Mouse (Mus musculus): ENCODE measurements around the gene Zfp36l2. TPM values are rescaled to one million over a fixed set of nuclear protein-coding genes. Genes with fewer than 3 reads are reported as not detected.
"Not testable (repeated sequence)": the region's sequence is repeated elsewhere in the genome, so short reads cannot be mapped to it uniquely, and the experiment has no call there.

Gene Zfp36l2
- polyA plus RNA-seq (2014; fragmentation: Nextera tagmentation; extraction: Ambion mirVana) = 8.0 and 9.6 TPM in 2 replicates

DNA sequence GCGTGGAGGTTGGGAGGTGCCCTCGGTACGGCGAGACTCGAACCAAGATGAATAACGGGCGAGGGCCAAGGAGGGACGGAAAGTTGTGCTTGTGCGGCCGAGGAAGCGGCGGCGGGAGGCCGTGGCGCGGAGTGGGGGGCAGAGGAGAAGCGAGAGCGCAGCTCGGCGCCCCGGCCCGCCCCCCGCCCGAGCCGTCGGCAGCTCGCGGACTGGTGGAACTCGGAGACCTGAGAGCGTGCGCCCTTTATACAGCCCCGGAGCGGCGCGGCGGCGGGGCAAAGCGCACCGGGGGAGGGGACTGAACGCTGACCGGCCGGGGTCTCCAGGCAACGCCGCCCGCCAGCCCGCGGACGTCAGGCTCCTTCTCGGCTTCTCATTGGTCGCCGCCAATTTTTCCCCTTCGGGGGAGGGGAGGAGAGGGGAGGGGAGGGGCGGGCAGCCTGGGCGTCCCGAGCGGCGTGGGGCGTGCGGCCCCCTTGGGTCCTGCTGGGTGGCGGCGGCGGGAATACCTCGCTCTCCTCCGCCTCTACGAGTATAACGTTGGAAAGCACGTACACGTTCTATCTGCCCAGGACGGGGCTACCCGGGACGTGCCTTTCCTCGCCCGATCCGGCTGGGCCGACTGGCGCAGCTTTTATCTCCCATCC lies at the start of gene Zfp36l2:
Zfp36l2 (minus strand) TSS at position 221 of the 647 bp plus-strand sequence.
- WGBS (ENCODE audit: insufficient replicate concordance) = under 1% methylated on average over 64 of the region's 76 CpGs
- no peaks in the 10 kb centered on the region for H3K27me3 ChIP-seq (ENCODE audit: control insufficient read depth, insufficient read depth, low read length)
- H3K36me3 ChIP-seq (ENCODE audit: control insufficient read depth, insufficient read depth, low read length) = peaks cover 5% of the 10 kb centered on the region; the same call in 1 of the 2 replicates

DNA sequence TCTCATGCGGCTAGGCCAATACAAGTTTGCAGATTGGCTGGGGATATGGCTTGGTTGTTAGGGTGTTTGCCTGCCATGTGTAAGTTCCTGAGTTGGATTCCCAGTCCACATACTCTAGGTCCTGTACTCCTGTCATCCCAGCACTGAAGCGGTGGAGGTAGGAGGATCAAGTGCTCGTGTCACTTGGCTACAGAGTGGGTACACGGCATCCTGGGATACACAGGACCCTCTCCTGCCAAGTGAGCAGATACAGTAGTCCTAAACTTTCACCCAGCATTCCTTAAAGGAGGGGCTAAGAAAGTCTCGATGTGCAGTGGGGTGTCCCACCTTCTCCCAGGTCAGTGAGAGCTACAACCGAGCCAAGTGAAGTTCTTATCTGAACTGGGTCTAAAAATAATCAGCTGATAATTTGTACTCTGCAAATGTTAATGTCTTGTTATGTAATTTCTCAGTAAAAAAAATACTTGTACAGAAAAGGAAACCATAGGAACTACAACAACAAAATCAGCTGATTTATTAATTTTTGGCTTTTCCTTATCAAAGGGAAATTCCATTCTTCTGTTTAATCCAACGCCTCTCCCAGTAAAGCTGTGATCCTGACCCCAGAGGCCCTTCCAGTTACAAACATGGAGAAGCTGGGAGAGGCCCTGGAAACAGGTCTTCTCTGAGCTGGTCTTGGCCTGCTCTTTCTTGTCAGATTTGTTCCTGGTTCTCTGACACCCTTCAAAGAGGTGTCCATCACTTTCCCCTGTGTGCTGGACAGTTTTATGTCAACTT lies 49.2 kb upstream of the Zfp36l2 start:
- H3K9me3 ChIP-seq (replicated peaks; ENCODE audit: control insufficient read depth, low read length) = no peaks in the 10 kb centered on the region
- no peaks in the 10 kb centered on the region; the same call in 1 of the 2 replicates for H3K36me3 ChIP-seq (ENCODE audit: control insufficient read depth, insufficient read depth, low read length)
- no peak overlapping the region for H3K9ac ChIP-seq (ENCODE audit: low read depth, low read length)
- H3K4me1 ChIP-seq (ENCODE audit: control insufficient read depth, insufficient read depth, low read length) = no peaks in the 10 kb centered on the region
- H3K27ac ChIP-seq (ENCODE audit: low read depth, low read length) = no peak overlapping the region
- no peaks in the 10 kb centered on the region for H3K27me3 ChIP-seq (ENCODE audit: control insufficient read depth, insufficient read depth, low read length)
- no peak overlapping the region for H3K4me2 ChIP-seq
- 53% methylated on average over 7 of the region's 7 CpGs for WGBS (ENCODE audit: insufficient replicate concordance)
- ATAC-seq (replicated peaks; ENCODE audit: insufficient number of reproducible peaks, low FRiP score, low TSS enrichment) = no peak
- no peak overlapping the region for H3K4me3 ChIP-seq (ENCODE audit: low read depth, low read length)

More for the DNA sequence above, at the start of gene Zfp36l2:
- peak within 1 kb of the TSS; percentile 94 for H3K4me2 ChIP-seq
- H3K4me1 ChIP-seq (ENCODE audit: control insufficient read depth, insufficient read depth, low read length) = peaks cover 41% of the 10 kb centered on the region
- peak; percentile 88 for ATAC-seq (replicated peaks; ENCODE audit: insufficient number of reproducible peaks, low FRiP score, low TSS enrichment)
- no peaks in the 10 kb centered on the region for H3K9me3 ChIP-seq (replicated peaks; ENCODE audit: control insufficient read depth, low read length)
- H3K27ac ChIP-seq (ENCODE audit: low read depth, low read length) = peak within 1 kb of the TSS; percentile 99
- peak within 1 kb of the TSS; percentile 85 for H3K9ac ChIP-seq (ENCODE audit: low read depth, low read length)
- peak within 1 kb of the TSS; percentile 68 for H3K4me3 ChIP-seq (ENCODE audit: low read depth, low read length)

DNA sequence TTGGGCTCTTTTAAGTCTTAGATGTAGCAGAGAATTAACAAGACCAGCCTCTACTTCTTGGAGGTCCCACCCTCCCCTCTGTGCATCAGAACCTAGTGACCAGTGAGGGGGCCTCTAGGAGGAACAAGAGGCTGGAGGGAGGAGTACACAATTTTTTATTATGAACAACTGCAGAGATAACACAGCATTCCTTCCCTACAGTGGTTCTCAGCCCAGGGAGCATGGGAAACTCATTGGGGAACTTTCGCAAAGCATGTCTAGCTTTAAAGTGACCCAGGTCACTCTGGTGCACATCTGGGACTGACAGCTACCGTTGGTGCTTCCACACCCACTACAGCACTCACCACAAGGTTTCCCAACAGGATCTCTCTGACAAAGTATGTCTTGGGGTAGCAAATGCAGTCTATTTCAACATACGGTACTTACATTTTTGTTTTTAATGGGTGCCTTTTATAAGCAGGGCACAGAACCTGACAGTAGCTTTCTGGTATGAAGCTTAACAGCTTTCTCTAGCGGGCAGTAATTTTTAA lies 47.7 kb upstream of the Zfp36l2 start:
- Histone ChIP-seq H3K36me3 (ENCODE audit: control insufficient read depth, insufficient read depth, low read length) (no peaks in the 10 kb centered on the region; the same call in 1 of the 2 replicates), H3K27me3 (ENCODE audit: control insufficient read depth, insufficient read depth, low read length) (no peaks in the 10 kb centered on the region), H3K9ac (ENCODE audit: low read depth, low read length) (no peak overlapping the region), H3K9me3 (replicated peaks; ENCODE audit: control insufficient read depth, low read length) (no peaks in the 10 kb centered on the region), H3K27ac (ENCODE audit: low read depth, low read length) (no peak overlapping the region), H3K4me2 (no peak overlapping the region), H3K4me1 (ENCODE audit: control insufficient read depth, insufficient read depth, low read length) (no peaks in the 10 kb centered on the region), H3K4me3 (ENCODE audit: low read depth, low read length) (no peak overlapping the region)
- 88% methylated on average over 4 of the region's 4 CpGs for WGBS (ENCODE audit: insufficient replicate concordance)
- ATAC-seq (replicated peaks; ENCODE audit: insufficient number of reproducible peaks, low FRiP score, low TSS enrichment) = no peak

DNA sequence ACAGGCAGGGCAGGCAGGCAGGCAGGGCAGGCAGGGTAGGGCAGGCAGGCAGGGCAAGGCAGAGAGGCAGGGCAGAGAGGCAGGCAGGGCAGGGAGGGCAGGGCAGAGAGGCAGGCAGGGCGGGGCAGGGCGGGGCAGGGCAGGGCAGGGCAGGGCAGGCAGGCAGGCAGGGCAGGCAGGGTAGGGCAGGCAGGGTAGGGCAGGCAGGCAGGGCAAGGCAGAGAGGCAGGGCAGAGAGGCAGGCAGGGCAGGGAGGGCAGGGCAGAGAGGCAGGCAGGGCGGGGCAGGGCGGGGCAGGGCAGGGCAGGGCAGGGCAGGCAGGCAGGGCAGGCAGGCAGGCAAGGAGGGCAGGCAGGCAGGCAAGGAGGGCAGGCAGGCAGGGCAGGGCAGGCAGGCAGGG lies 47.0 kb upstream of the Zfp36l2 start:
- WGBS (ENCODE audit: insufficient replicate concordance) = no CpG with 5 or more reads among the region's 4 CpGs
- H3K27me3 ChIP-seq (ENCODE audit: control insufficient read depth, insufficient read depth, low read length); H3K36me3 ChIP-seq (ENCODE audit: control insufficient read depth, insufficient read depth, low read length); H3K4me2 ChIP-seq; ATAC-seq (replicated peaks; ENCODE audit: insufficient number of reproducible peaks, low FRiP score, low TSS enrichment); H3K27ac ChIP-seq (ENCODE audit: low read depth, low read length); H3K4me1 ChIP-seq (ENCODE audit: control insufficient read depth, insufficient read depth, low read length); H3K9ac ChIP-seq (ENCODE audit: low read depth, low read length); H3K4me3 ChIP-seq (ENCODE audit: low read depth, low read length); H3K9me3 ChIP-seq (replicated peaks; ENCODE audit: control insufficient read depth, low read length): not testable (repeated sequence)

DNA sequence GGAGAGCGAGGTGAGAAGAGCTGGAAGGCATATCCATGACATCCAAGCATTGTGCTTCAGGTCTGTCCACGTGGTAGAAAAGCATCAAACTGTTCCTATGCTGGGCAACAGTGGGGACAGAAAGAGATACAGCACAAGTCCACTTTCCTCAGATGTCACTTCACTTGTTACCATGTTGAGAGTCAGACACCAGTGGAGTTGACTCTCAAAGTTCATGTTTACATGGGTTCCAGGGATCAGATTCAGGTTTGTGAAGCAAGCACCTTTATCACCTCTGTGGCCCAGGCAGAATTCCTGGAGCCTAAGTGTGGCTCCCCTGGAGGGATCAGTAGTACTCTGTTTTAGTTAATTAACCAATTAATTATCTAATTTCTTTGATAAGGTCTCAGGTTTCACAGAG lies 46.0 kb upstream of the Zfp36l2 start:
- H3K9ac ChIP-seq (ENCODE audit: low read depth, low read length) = no peak overlapping the region
- H3K27ac ChIP-seq (ENCODE audit: low read depth, low read length) = no peak overlapping the region
- WGBS (ENCODE audit: insufficient replicate concordance) = 98% methylated on average over 2 of the region's 2 CpGs
- no peaks in the 10 kb centered on the region for H3K9me3 ChIP-seq (replicated peaks; ENCODE audit: control insufficient read depth, low read length)
- no peaks in the 10 kb centered on the region; the same call in 1 of the 2 replicates for H3K36me3 ChIP-seq (ENCODE audit: control insufficient read depth, insufficient read depth, low read length)
- no peaks in the 10 kb centered on the region for H3K4me1 ChIP-seq (ENCODE audit: control insufficient read depth, insufficient read depth, low read length)
- no peak overlapping the region for H3K4me3 ChIP-seq (ENCODE audit: low read depth, low read length)
- no peaks in the 10 kb centered on the region for H3K27me3 ChIP-seq (ENCODE audit: control insufficient read depth, insufficient read depth, low read length)
- ATAC-seq (replicated peaks; ENCODE audit: insufficient number of reproducible peaks, low FRiP score, low TSS enrichment) = no peak
- H3K4me2 ChIP-seq = no peak overlapping the region

DNA sequence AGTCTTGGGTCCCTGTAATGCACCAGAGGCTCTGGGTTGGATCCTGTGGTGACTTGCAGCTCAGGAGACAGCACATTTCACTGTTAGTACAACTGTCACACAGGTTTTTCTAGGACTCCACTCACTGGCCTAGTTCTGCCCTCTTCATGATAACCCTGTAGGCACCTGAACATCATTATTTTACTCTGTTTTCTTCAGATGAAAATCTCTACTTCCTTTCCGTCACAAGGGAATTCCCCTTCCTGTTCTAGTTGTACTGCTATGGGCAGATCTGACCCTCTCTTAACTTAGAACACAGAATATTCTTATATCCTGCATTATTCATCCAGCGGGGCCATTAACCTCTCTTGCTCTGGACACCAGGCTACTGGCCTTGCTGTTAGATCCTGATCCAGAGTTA lies 43.6 kb upstream of the Zfp36l2 start:
- Histone ChIP-seq H3K4me3 (ENCODE audit: low read depth, low read length) (no peak overlapping the region), H3K27me3 (ENCODE audit: control insufficient read depth, insufficient read depth, low read length) (no peaks in the 10 kb centered on the region), H3K27ac (ENCODE audit: low read depth, low read length) (no peak overlapping the region), H3K4me2 (no peak overlapping the region), H3K36me3 (ENCODE audit: control insufficient read depth, insufficient read depth, low read length) (no peaks in the 10 kb centered on the region; the same call in 1 of the 2 replicates), H3K9me3 (replicated peaks; ENCODE audit: control insufficient read depth, low read length) (no peaks in the 10 kb centered on the region), H3K9ac (ENCODE audit: low read depth, low read length) (no peak overlapping the region), H3K4me1 (ENCODE audit: control insufficient read depth, insufficient read depth, low read length) (peaks cover 5% of the 10 kb centered on the region; the same call in 1 of the 2 replicates)
- WGBS (ENCODE audit: insufficient replicate concordance) = 85% methylated on average over 2 of the region's 2 CpGs
- ATAC-seq (replicated peaks; ENCODE audit: insufficient number of reproducible peaks, low FRiP score, low TSS enrichment) = no peak

DNA sequence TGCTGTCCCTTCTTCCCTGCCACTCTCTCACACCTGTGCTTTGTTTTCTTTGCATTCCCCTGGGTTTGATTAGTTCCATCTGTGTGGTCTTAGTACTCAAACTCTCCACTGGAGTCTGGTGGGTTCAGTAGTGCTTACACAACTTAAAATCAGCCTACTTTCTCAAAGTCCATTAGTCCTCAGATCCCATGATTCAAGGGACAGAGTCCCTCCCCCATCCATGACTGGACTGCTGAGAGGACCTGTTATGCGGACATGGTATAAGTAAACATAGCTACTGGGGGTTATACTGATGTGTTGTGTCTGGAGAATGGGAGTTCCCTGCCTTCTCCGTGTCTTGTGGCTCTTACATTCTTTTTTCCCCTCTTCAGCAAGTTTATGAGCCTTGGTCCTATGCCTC lies 40.5 kb upstream of the Zfp36l2 start:
- Histone ChIP-seq H3K9ac (ENCODE audit: low read depth, low read length) (no peak overlapping the region), H3K9me3 (replicated peaks; ENCODE audit: control insufficient read depth, low read length) (no peaks in the 10 kb centered on the region), H3K4me3 (ENCODE audit: low read depth, low read length) (no peak overlapping the region), H3K36me3 (ENCODE audit: control insufficient read depth, insufficient read depth, low read length) (no peaks in the 10 kb centered on the region; the same call in 1 of the 2 replicates), H3K27me3 (ENCODE audit: control insufficient read depth, insufficient read depth, low read length) (no peaks in the 10 kb centered on the region), H3K4me1 (ENCODE audit: control insufficient read depth, insufficient read depth, low read length) (peaks cover 7% of the 10 kb centered on the region; the same call in 1 of the 2 replicates), H3K27ac (ENCODE audit: low read depth, low read length) (no peak overlapping the region), H3K4me2 (no peak overlapping the region)
- no peak for ATAC-seq (replicated peaks; ENCODE audit: insufficient number of reproducible peaks, low FRiP score, low TSS enrichment)
- WGBS (ENCODE audit: insufficient replicate concordance) = 79% methylated on average over 2 of the region's 2 CpGs

DNA sequence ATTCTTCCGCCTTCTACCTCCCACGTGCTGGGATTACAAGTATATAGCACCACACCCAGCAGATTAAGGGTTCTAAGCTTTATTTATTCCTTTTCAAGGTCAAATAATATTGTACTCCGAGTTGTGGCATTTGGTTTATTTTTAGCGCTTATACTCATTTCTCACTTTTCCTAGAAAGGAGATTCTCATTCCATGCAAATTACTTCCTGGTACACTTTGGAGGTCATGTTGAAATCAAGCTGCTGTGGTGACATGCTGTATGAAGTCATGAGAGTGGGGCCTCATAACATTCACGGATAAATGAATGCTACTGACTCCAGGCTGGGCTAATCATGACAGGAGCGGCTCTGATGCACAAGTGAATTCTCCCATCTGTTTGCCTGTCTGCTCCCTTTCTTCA lies 38.9 kb upstream of the Zfp36l2 start:
- Histone ChIP-seq H3K27ac (ENCODE audit: low read depth, low read length) (no peak overlapping the region), H3K36me3 (ENCODE audit: control insufficient read depth, insufficient read depth, low read length) (no peaks in the 10 kb centered on the region; the same call in 1 of the 2 replicates), H3K4me3 (ENCODE audit: low read depth, low read length) (no peak overlapping the region), H3K9ac (ENCODE audit: low read depth, low read length) (no peak overlapping the region), H3K4me2 (no peak overlapping the region), H3K27me3 (ENCODE audit: control insufficient read depth, insufficient read depth, low read length) (no peaks in the 10 kb centered on the region), H3K9me3 (replicated peaks; ENCODE audit: control insufficient read depth, low read length) (no peaks in the 10 kb centered on the region), H3K4me1 (ENCODE audit: control insufficient read depth, insufficient read depth, low read length) (peaks cover 7% of the 10 kb centered on the region; the same call in 1 of the 2 replicates)
- ATAC-seq (replicated peaks; ENCODE audit: insufficient number of reproducible peaks, low FRiP score, low TSS enrichment) = no peak
- WGBS (ENCODE audit: insufficient replicate concordance) = 76% methylated on average over 6 of the region's 6 CpGs
